Mouse (Mus musculus) liver, embryonic 12.5 days (tissue): ENCODE data around the gene Dab1. TPM values are rescaled to one million over a fixed set of nuclear protein-coding genes. Genes with fewer than 3 reads are reported as not detected.

Experiments used
- ATAC-seq: fragments of 200-750 bp; cut with Nextera tagmentation; 2 replicates; pipeline ENCODE4 v1.8.0; 2017; ENCODE audit warnings: moderate number of reproducible peaks, mild to moderate bottlenecking, moderate library complexity
- H3K27ac ChIP-seq: fragments of 300-500 bp; sonication (generic); 2 replicates; pipeline ENCODE4 v1.5.1; 2016; ENCODE audit warnings: mild to moderate bottlenecking
- H3K27me3 ChIP-seq: fragments of 300-500 bp; sonication (generic); replicated peaks from 2 replicates; pipeline ENCODE4 v1.6.1; 2016; ENCODE audit warnings: mild to moderate bottlenecking, moderate library complexity
- H3K36me3 ChIP-seq: fragments of 300-500 bp; sonication (generic); 2 replicates; pipeline ENCODE4 v1.6.1; 2016; ENCODE audit warnings: mild to moderate bottlenecking, moderate library complexity
- H3K4me1 ChIP-seq: fragments of 300-500 bp; sonication (generic); 2 replicates; pipeline ENCODE4 v1.6.1; 2016
- H3K4me2 ChIP-seq: fragments of 300-500 bp; sonication (generic); 2 replicates; pipeline ENCODE4 v1.6.1; 2016; ENCODE audit warnings: mild to moderate bottlenecking, moderate library complexity
- H3K4me3 ChIP-seq: fragments of 300-500 bp; sonication (generic); 2 replicates; pipeline ENCODE4 v1.5.1; 2016; ENCODE audit warnings: mild to moderate bottlenecking, moderate library complexity
- H3K9ac ChIP-seq: fragments of 300-500 bp; sonication (generic); 2 replicates; pipeline ENCODE4 v1.6.1; 2016; ENCODE audit warnings: mild to moderate bottlenecking, moderate library complexity
- H3K9me3 ChIP-seq: fragments of 300-500 bp; sonication (generic); replicated peaks from 2 replicates; pipeline ENCODE4 v1.6.1; 2016; ENCODE audit warnings: mild to moderate bottlenecking, moderate library complexity
- whole genome bisulfite sequencing: fragments of 180-500 bp; shearing (Covaris S2); methylation state at CpG from one replicate; pipeline ENCODE4 v1.1.7; 2016; ENCODE audit not compliant: insufficient replicate concordance; 5-methylcytosine and 5-hydroxymethylcytosine counted together
- polyA plus RNA-seq: library from polyadenylated mRNA; unstranded; fragments of >200 nt; fragmentation: Nextera tagmentation; extraction: Ambion mirVana; gene quantifications from 2 replicates; pipeline ENCODE4 v1.2.1, GENCODE M21; 2016

Dab1 gene
- polyA plus RNA-seq, 1 experiment from 2014 or later: 0.45 TPM

- 66% methylated on average over 6 of the region's 6 CpGs for WGBS
- no peak for ATAC-seq
- Histone ChIP-seq H3K4me3 (no peak overlapping the region), H3K9ac (no peak overlapping the region), H3K36me3 (no peaks in the 10 kb centered on the region), H3K4me2 (no peak overlapping the region), H3K4me1 (no peaks in the 10 kb centered on the region), H3K27ac (no peak overlapping the region), H3K9me3 (no peaks in the 10 kb centered on the region), H3K27me3 (no peaks in the 10 kb centered on the region)
Observed at GRCm38 (mm10) chr4:104249462-104249861, 630.3 kb downstream of the Dab1 start.

GRCm38 (mm10) chr4:104257776-104258175, 638.6 kb downstream of the Dab1 start:
- no peaks in the 10 kb centered on the region for H3K4me1 ChIP-seq
- no peak overlapping the region for H3K9ac ChIP-seq
- no peak overlapping the region for H3K4me3 ChIP-seq
- no peak overlapping the region for H3K27ac ChIP-seq
- no peaks in the 10 kb centered on the region for H3K36me3 ChIP-seq
- 73% methylated on average over 8 of the region's 8 CpGs for WGBS
- no peak overlapping the region for H3K4me2 ChIP-seq
- H3K9me3 ChIP-seq: no peaks in the 10 kb centered on the region
- ATAC-seq: no peak
- no peaks in the 10 kb centered on the region for H3K27me3 ChIP-seq

- Histone ChIP-seq H3K9me3 (no peaks in the 10 kb centered on the region), H3K4me2 (no peak overlapping the region), H3K27ac (no peak overlapping the region), H3K9ac (no peak overlapping the region), H3K27me3 (no peaks in the 10 kb centered on the region), H3K4me3 (no peak overlapping the region), H3K36me3 (no peaks in the 10 kb centered on the region), H3K4me1 (no peaks in the 10 kb centered on the region)
- 62% methylated on average over 6 of the region's 6 CpGs for WGBS
- no peak for ATAC-seq
Observed at GRCm38 (mm10) chr4:104269422-104270172, 650.4 kb downstream of the Dab1 start.

- H3K9ac ChIP-seq: no peak overlapping the region
- ATAC-seq: no peak
- no peaks in the 10 kb centered on the region for H3K4me1 ChIP-seq
- H3K9me3 ChIP-seq: no peaks in the 10 kb centered on the region
- no peak overlapping the region for H3K4me3 ChIP-seq
- no peak overlapping the region for H3K27ac ChIP-seq
- no peaks in the 10 kb centered on the region for H3K36me3 ChIP-seq
- H3K4me2 ChIP-seq: no peak overlapping the region
- WGBS: 69% methylated on average over 5 of the region's 5 CpGs
- no peaks in the 10 kb centered on the region for H3K27me3 ChIP-seq
Observed at GRCm38 (mm10) chr4:104270173-104270557, 651.0 kb downstream of the Dab1 start.

- no peaks in the 10 kb centered on the region for H3K27me3 ChIP-seq
- H3K4me1 ChIP-seq: no peaks in the 10 kb centered on the region
- no peak overlapping the region for H3K27ac ChIP-seq
- no peak overlapping the region for H3K9ac ChIP-seq
- no peak overlapping the region for H3K4me2 ChIP-seq
- H3K36me3 ChIP-seq: no peaks in the 10 kb centered on the region
- no peak for ATAC-seq
- 72% methylated on average over 1 of the region's 1 CpGs for WGBS
- no peaks in the 10 kb centered on the region for H3K9me3 ChIP-seq
- H3K4me3 ChIP-seq: no peak overlapping the region
Observed at GRCm38 (mm10) chr4:104275260-104275659, 656.1 kb downstream of the Dab1 start.

GRCm38 (mm10) chr4:104276916-104277315, 657.8 kb downstream of the Dab1 start:
- Histone ChIP-seq H3K4me2 (no peak overlapping the region), H3K9ac (no peak overlapping the region), H3K4me1 (no peaks in the 10 kb centered on the region), H3K36me3 (no peaks in the 10 kb centered on the region), H3K27me3 (no peaks in the 10 kb centered on the region), H3K4me3 (no peak overlapping the region), H3K9me3 (no peaks in the 10 kb centered on the region), H3K27ac (no peak overlapping the region)
- WGBS: 76% methylated on average over 7 of the region's 7 CpGs
- no peak for ATAC-seq

- Histone ChIP-seq H3K36me3 (no peaks in the 10 kb centered on the region), H3K9ac (no peak overlapping the region), H3K27me3 (no peaks in the 10 kb centered on the region), H3K4me2 (no peak overlapping the region), H3K4me1 (no peaks in the 10 kb centered on the region), H3K27ac (no peak overlapping the region), H3K9me3 (no peaks in the 10 kb centered on the region), H3K4me3 (no peak overlapping the region)
- no peak for ATAC-seq
- 46% methylated on average over 3 of the region's 3 CpGs for WGBS
Observed at GRCm38 (mm10) chr4:104281518-104281917, 662.4 kb downstream of the Dab1 start.

GRCm38 (mm10) chr4:104283906-104284305, 664.7 kb downstream of the Dab1 start:
- Histone ChIP-seq H3K27ac (no peak overlapping the region), H3K9ac (no peak overlapping the region), H3K27me3 (no peaks in the 10 kb centered on the region), H3K4me3 (no peak overlapping the region), H3K9me3 (no peaks in the 10 kb centered on the region), H3K36me3 (no peaks in the 10 kb centered on the region), H3K4me1 (no peaks in the 10 kb centered on the region), H3K4me2 (no peak overlapping the region)
- WGBS: 71% methylated on average over 6 of the region's 6 CpGs
- no peak for ATAC-seq

GRCm38 (mm10) chr4:104288401-104288800, 669.2 kb downstream of the Dab1 start:
- Histone ChIP-seq H3K9me3 (no peaks in the 10 kb centered on the region), H3K36me3 (no peaks in the 10 kb centered on the region), H3K27ac (no peak overlapping the region), H3K4me1 (no peaks in the 10 kb centered on the region), H3K4me3 (no peak overlapping the region), H3K9ac (no peak overlapping the region), H3K27me3 (no peaks in the 10 kb centered on the region), H3K4me2 (no peak overlapping the region)
- WGBS: 58% methylated on average over 3 of the region's 3 CpGs
- ATAC-seq: no peak

- Histone ChIP-seq H3K36me3 (no peaks in the 10 kb centered on the region), H3K9ac (no peak overlapping the region), H3K4me1 (no peaks in the 10 kb centered on the region), H3K4me2 (no peak overlapping the region), H3K27ac (no peak overlapping the region), H3K4me3 (no peak overlapping the region), H3K27me3 (no peaks in the 10 kb centered on the region), H3K9me3 (no peaks in the 10 kb centered on the region)
- WGBS: 69% methylated on average over 3 of the region's 3 CpGs
- ATAC-seq: no peak
Observed at GRCm38 (mm10) chr4:104301764-104302163, 682.6 kb downstream of the Dab1 start.

- 65% methylated on average over 10 of the region's 10 CpGs for WGBS
- H3K27me3 ChIP-seq: no peaks in the 10 kb centered on the region
- H3K9ac ChIP-seq: no peak overlapping the region
- H3K27ac ChIP-seq: no peak overlapping the region
- no peak for ATAC-seq
- H3K4me1 ChIP-seq: no peaks in the 10 kb centered on the region
- no peak overlapping the region for H3K4me2 ChIP-seq
- H3K4me3 ChIP-seq: no peak overlapping the region
- H3K9me3 ChIP-seq: no peaks in the 10 kb centered on the region
- no peaks in the 10 kb centered on the region for H3K36me3 ChIP-seq
Observed at GRCm38 (mm10) chr4:104302996-104303652, 684.0 kb downstream of the Dab1 start.

GRCm38 (mm10) chr4:104307781-104308180, 688.6 kb downstream of the Dab1 start:
- ATAC-seq: no peak
- H3K4me1 ChIP-seq: no peaks in the 10 kb centered on the region
- H3K36me3 ChIP-seq: no peaks in the 10 kb centered on the region
- H3K9me3 ChIP-seq: no peaks in the 10 kb centered on the region
- H3K4me3 ChIP-seq: no peak overlapping the region
- no peak overlapping the region for H3K4me2 ChIP-seq
- H3K27me3 ChIP-seq: no peaks in the 10 kb centered on the region
- no peak overlapping the region for H3K27ac ChIP-seq
- 53% methylated on average over 2 of the region's 2 CpGs for WGBS
- no peak overlapping the region for H3K9ac ChIP-seq
